Mouse (Mus musculus): Measurements from ENCODE around the gene Chn2. TPM values are rescaled to one million over a fixed set of nuclear protein-coding genes. Genes with fewer than 3 reads are reported as not detected.

Gene Chn2
- total and polyA plus RNA-seq, 2 experiments from 2014 or later: 33.3 to 49.4 TPM

GRCm38 (mm10) chr6:54283299-54283698 is 243.9 kb downstream of the Chn2 start:
- Histone ChIP-seq H3K4me1 (ENCODE audit: insufficient read depth) (no peaks in the 10 kb centered on the region), H3K4me3 (ENCODE audit: low read depth, low read length) (no peak overlapping the region), H3K27ac (ENCODE audit: low read depth, low read length) (no peak overlapping the region), H3K36me3 (ENCODE audit: insufficient read depth) (no peaks in the 10 kb centered on the region), H3K9ac (no peak overlapping the region), H3K4me2 (ENCODE audit: low read depth) (no peak overlapping the region), H3K9me3 (ENCODE audit: low read length) (no peaks in the 10 kb centered on the region), H3K27me3 (ENCODE audit: insufficient read depth, low read length) (no peaks in the 10 kb centered on the region)
- TF ChIP-seq CTCF (IDR thresholded peaks at IDR 0.05; ENCODE audit: low read depth): no peak
- DNase-seq (no peak), ATAC-seq (no peak)
- WGBS: 22% methylated on average over 1 of the region's 1 CpGs

GRCm38 (mm10) chr6:54284167-54284711 is 244.9 kb downstream of the Chn2 start:
- WGBS: 87% methylated on average over 12 of the region's 12 CpGs
- no peaks in the 10 kb centered on the region for H3K4me1 ChIP-seq (ENCODE audit: insufficient read depth)
- no peak overlapping the region for H3K9ac ChIP-seq
- no peaks in the 10 kb centered on the region for H3K36me3 ChIP-seq (ENCODE audit: insufficient read depth)
- no peak for TF ChIP-seq CTCF (IDR thresholded peaks at IDR 0.05; ENCODE audit: low read depth)
- ATAC-seq (no peak), DNase-seq (no peak)
- H3K4me2 ChIP-seq (ENCODE audit: low read depth): no peak overlapping the region
- no peaks in the 10 kb centered on the region for H3K9me3 ChIP-seq (ENCODE audit: low read length)
- no peak overlapping the region for H3K4me3 ChIP-seq (ENCODE audit: low read depth, low read length)
- H3K27me3 ChIP-seq (ENCODE audit: insufficient read depth, low read length): no peaks in the 10 kb centered on the region
- H3K27ac ChIP-seq (ENCODE audit: low read depth, low read length): no peak overlapping the region

GRCm38 (mm10) chr6:54286813-54287212 is 247.5 kb downstream of the Chn2 start:
- no peaks in the 10 kb centered on the region for H3K9me3 ChIP-seq (ENCODE audit: low read length)
- DNase-seq: no peak
- TF ChIP-seq CTCF (IDR thresholded peaks at IDR 0.05; ENCODE audit: low read depth): no peak
- no peak overlapping the region for H3K27ac ChIP-seq (ENCODE audit: low read depth, low read length)
- H3K9ac ChIP-seq: no peak overlapping the region
- 81% methylated on average over 5 of the region's 5 CpGs for WGBS
- H3K4me2 ChIP-seq (ENCODE audit: low read depth): no peak overlapping the region
- no peak overlapping the region for H3K4me3 ChIP-seq (ENCODE audit: low read depth, low read length)
- no peaks in the 10 kb centered on the region for H3K36me3 ChIP-seq (ENCODE audit: insufficient read depth)
- no peaks in the 10 kb centered on the region for H3K4me1 ChIP-seq (ENCODE audit: insufficient read depth)
- ATAC-seq: peak; percentile 54; the same call in 1 of the 2 replicates
- no peaks in the 10 kb centered on the region for H3K27me3 ChIP-seq (ENCODE audit: insufficient read depth, low read length)

GRCm38 (mm10) chr6:54289774-54290500 is 250.6 kb downstream of the Chn2 start:
- Histone ChIP-seq H3K9ac (no peak overlapping the region), H3K27me3 (ENCODE audit: insufficient read depth, low read length) (no peaks in the 10 kb centered on the region), H3K27ac (ENCODE audit: low read depth, low read length) (no peak overlapping the region), H3K4me1 (ENCODE audit: insufficient read depth) (no peaks in the 10 kb centered on the region), H3K9me3 (ENCODE audit: low read length) (no peaks in the 10 kb centered on the region), H3K36me3 (ENCODE audit: insufficient read depth) (0 out of 2 replicates have a peak, but pooled peaks cover 3% of the 10 kb centered on the region), H3K4me2 (ENCODE audit: low read depth) (no peak overlapping the region), H3K4me3 (ENCODE audit: low read depth, low read length) (no peak overlapping the region)
- no peak for TF ChIP-seq CTCF (IDR thresholded peaks at IDR 0.05; ENCODE audit: low read depth)
- ATAC-seq (no peak), DNase-seq (no peak)
- 80% methylated on average over 10 of the region's 10 CpGs for WGBS

- DNase-seq: no peak
Measured at GRCm38 (mm10) chr6:54297231-54297630, 257.9 kb downstream of the Chn2 start.

GRCm38 (mm10) chr6:54299417-54299816 is 260.1 kb downstream of the Chn2 start:
- WGBS: 78% methylated on average over 2 of the region's 2 CpGs
- H3K4me3 ChIP-seq (ENCODE audit: low read depth, low read length): no peak overlapping the region
- no peak overlapping the region for H3K27ac ChIP-seq (ENCODE audit: low read depth, low read length)
- no peak overlapping the region for H3K4me2 ChIP-seq (ENCODE audit: low read depth)
- H3K36me3 ChIP-seq (ENCODE audit: insufficient read depth): peaks cover 21% of the 10 kb centered on the region
- ATAC-seq (no peak), DNase-seq (no peak)
- no peak for TF ChIP-seq CTCF (IDR thresholded peaks at IDR 0.05; ENCODE audit: low read depth)
- H3K9ac ChIP-seq: no peak overlapping the region
- H3K9me3 ChIP-seq (ENCODE audit: low read length): no peaks in the 10 kb centered on the region
- H3K4me1 ChIP-seq (ENCODE audit: insufficient read depth): no peaks in the 10 kb centered on the region
- no peaks in the 10 kb centered on the region for H3K27me3 ChIP-seq (ENCODE audit: insufficient read depth, low read length)

More at GRCm38 (mm10) chr6:54297231-54297630, 257.9 kb downstream of the Chn2 start:
- Histone ChIP-seq H3K4me1 (ENCODE audit: insufficient read depth) (no peaks in the 10 kb centered on the region), H3K27ac (ENCODE audit: low read depth, low read length) (no peak overlapping the region), H3K4me3 (ENCODE audit: low read depth, low read length) (no peak overlapping the region), H3K4me2 (ENCODE audit: low read depth) (no peak overlapping the region), H3K27me3 (ENCODE audit: insufficient read depth, low read length) (no peaks in the 10 kb centered on the region), H3K36me3 (ENCODE audit: insufficient read depth) (peaks cover 24% of the 10 kb centered on the region), H3K9ac (no peak overlapping the region), H3K9me3 (ENCODE audit: low read length) (no peaks in the 10 kb centered on the region)
- ATAC-seq: no peak
- TF ChIP-seq CTCF (IDR thresholded peaks at IDR 0.05; ENCODE audit: low read depth): no peak
- 79% methylated on average over 2 of the region's 2 CpGs for whole genome bisulfite sequencing

- ATAC-seq: no peak; the same call in 1 of the 2 replicates
- no peak for DNase-seq
- Histone ChIP-seq H3K4me1 (ENCODE audit: insufficient read depth) (no peaks in the 10 kb centered on the region), H3K27ac (ENCODE audit: low read depth, low read length) (no peak overlapping the region), H3K36me3 (ENCODE audit: insufficient read depth) (peaks cover 2% of the 10 kb centered on the region; the same call in 1 of the 2 replicates), H3K4me2 (ENCODE audit: low read depth) (no peak overlapping the region), H3K9me3 (ENCODE audit: low read length) (no peaks in the 10 kb centered on the region), H3K27me3 (ENCODE audit: insufficient read depth, low read length) (no peaks in the 10 kb centered on the region), H3K4me3 (ENCODE audit: low read depth, low read length) (no peak overlapping the region), H3K9ac (no peak overlapping the region)
- TF ChIP-seq CTCF (IDR thresholded peaks at IDR 0.05; ENCODE audit: low read depth): no peak
- WGBS: 81% methylated on average over 1 of the region's 1 CpGs
Measured at GRCm38 (mm10) chr6:54305777-54306176, 266.4 kb downstream of the Chn2 start.

Measured in forebrain, postnatal 0 days (tissue).